Mouse (Mus musculus) right cerebral cortex, adult 18-20 months (tissue): ENCODE measurements around the gene Prkn.

ENCODE experiments used
- DNase-seq: peaks from one replicate; pipeline ENCODE4 v3.0.0; 2022; ENCODE audit warnings: mixed read lengths

Gene Prkn

DNA sequence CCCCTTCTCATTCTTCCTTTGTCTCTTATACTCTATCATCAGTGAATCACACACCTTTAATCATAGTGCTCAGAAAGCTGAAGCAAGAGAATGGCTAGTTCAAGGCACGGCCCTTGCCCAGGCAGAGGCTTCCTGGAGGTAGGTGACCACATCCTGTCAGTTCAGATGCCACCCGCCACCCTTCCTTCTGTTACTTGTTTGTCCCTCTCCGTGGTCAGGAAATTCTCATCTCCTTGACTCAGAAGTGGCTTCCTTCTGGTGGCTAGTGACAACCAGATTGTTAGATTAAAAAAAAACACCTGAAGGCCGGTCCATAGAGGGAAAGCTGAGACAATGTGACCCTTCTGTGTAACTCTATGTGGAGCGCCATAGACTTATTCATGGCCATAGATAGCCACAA is 710.4 kb downstream of the Prkn start:
- no peak for DNase-seq

DNA sequence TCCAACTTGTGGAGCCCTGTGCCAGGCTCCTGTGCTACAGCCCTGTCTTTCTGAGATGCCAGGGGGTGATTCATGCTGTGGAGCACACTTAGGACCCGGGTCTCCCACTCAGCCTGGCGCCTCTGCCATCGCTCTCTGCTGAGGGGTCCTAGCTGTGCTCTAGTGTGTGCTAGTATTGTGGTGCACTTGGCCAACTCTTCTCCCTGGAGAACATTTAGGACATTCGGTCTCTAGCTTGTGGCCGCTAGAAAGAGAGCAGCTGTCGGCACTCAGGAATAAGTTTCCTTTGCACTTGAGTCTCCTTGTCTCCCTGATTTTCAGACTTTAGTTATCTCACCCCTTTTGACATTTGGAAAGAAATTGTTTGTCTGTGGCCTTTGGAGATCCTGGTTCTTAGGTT is 725.5 kb downstream of the Prkn start:
- DNase-seq: no peak

DNA sequence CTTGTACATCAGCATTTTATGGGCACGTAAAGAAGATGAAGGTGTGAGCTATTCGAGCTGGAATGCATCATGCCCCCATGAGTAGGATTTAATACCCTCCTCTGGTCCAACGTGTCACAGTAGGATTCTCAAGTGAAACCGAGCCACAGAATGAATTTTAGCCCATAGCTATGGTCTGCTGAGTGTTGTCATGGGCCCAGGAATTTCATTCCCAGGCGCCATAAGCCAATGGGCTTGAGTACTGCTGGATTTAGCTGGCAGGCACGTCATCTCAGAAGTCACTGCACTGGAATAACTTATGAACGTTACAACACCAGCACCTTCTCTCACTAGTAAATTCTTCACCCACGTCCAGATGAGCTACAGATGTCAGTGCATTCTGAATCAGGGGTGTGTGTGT is 730.2 kb downstream of the Prkn start:
- DNase-seq: no peak

DNA sequence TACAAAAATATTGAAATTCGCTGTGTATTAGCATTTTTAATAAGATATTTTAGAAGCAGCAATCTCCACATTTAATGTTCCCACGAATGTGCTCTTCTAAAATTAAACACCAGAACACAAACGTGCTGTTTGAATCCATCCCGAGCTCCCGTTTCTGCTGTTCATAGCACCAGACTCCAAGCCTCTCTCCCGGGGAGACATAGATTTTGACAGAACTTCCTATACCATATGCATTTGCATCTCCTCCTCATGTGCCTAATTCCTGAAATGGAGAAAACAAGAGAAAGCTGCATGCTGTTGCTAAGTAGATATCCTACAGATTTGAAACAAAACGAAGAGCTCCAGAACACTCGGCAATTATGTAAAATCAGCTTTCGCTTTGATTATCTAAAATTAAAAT is 733.5 kb downstream of the Prkn start:
- DNase-seq: peak; percentile 44

DNA sequence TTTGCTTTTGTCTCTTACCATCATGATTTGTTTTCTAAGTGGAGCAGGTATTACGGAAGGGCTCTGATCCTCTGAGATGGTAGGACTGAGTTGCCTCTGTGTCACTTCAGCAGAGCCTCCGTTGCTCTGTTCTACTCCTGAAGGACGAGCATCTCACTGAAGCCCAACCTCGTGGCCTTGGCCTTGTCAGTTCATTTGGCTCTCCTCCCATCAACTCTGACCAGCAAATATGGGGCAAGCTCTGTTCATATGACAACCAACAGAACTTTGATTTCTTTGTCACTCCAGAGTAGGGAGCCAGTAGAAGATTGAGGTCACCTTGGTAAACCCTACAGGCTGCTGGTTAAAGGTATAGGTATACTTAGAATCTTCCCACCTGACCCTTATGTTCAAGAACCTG is 745.3 kb downstream of the Prkn start:
- no peak for DNase-seq

DNA sequence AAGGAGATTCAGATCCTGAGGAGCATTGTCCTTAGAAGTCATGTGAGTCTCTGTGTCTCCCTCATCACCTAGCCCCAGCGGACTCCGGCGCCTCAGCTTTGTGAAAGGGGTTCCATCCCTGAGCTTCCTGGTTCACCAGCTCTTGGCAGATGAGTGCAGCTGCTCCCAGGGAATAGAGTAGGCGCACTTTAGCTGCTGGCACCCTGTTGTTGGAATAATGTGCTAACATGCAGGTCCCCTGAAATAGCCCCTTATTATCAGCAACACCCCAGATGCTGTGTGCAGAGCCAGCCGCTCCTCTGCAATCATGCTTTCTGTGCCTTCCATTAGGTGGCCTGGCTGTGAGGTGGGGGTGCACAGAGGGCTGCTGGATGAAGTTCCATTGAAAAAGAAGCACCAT is 767.7 kb downstream of the Prkn start:
- DNase-seq: no peak

DNA sequence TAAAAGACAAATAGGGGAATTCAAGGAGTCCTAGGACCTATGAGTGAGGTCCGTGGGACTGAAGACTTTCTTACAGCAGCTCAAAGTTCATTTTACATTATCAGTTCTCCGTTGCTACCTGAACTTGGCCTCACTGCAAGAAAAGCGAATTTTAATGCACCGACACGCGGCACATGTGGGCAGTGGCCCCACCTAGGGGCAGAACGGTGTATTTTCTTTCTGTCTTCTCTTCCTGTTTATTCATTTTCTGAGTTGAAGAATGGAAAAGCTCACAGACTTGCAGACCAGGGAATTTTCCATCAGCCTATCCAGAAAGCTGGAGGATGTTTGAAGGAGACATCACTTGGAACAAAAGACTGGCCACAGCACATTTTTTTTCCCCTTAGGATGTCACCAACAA is 771.3 kb downstream of the Prkn start:
- peak; percentile 78 for DNase-seq

DNA sequence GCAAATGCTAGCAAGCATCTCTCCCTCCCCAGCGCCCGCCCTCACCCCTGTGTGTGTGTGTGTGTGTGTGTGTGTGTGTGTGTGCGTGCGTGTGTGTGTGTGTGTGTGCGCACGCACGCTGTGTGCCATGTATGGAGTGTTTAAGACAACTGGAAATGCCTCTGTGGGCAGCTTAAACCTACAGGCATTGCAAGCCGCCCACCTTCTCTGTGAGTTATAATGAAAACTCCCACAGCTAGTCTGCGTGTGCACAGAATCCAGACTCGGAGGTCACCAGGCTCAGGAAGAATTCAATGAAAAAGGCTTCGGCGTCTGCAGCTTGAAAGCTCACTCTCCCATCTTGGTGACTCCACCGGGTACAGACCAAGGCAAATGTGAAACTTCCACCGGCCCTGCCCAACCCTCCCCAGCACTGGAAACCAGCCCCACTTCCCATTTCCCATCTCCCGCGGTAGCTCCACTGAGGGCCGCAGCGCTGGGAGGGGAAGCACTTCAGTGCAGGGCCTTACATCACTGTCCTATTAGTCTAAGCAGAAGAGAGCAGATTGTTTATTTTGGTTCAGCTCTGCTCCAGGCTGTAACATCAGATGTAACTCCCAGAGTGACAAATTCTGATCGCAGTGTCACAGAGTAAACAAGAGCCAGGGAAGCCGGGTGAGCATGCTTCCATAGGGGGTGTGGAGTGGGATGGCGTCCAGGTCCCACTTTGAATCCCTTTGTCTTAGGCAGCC is 772.8 kb downstream of the Prkn start:
- peak; percentile 26 for DNase-seq

DNA sequence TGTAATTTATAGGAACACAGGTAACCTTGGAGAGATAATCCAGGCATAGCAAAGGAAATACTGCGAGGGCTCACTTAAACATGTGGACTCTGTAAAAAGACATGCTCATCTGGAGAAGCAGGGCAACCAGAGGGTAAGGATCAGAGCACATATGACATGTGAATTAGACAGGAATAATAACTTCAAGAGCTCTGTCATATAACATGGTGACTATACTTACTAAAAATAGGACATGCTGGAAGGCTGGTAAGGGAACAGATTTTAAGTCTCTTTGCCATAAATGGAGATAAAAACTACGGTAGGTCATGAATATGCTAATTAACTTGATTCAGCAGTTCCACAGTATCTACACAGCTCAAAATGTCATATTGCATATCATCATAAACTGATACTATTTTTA is 777.4 kb downstream of the Prkn start:
- DNase-seq: no peak

DNA sequence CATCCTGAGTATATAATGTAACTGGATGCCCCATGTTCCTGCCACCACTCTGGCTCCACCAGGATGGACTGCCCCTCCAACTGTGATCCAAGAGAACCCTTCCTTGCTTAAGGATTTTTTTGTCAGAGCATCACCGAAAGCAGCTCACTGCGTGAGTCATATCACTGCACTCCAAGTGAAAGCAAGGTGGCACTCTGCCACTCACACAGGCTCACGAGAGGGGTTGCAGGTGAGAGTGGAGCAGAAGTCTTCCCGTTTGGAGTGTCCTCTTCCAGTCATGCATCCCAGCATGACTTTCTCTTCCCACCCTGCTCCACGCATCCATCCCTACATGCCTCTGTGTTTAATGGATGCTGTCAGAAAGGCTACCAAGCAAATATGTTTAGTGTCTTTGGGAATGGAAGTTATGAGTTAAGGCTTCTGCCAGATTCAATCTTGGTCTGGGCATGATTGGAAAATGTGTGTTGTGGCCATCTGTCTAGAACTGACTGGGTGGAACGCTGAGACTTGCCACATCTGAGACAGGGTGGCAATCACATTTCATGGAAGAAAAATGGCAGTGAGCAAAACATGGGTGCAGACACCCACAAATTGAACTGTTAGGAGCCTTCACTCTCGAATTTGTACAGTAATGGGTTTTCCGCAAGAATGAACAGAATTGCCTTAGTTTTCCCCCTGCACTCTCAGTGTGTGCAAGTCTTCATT is 778.9 kb downstream of the Prkn start:
- DNase-seq: peak; percentile 61

DNA sequence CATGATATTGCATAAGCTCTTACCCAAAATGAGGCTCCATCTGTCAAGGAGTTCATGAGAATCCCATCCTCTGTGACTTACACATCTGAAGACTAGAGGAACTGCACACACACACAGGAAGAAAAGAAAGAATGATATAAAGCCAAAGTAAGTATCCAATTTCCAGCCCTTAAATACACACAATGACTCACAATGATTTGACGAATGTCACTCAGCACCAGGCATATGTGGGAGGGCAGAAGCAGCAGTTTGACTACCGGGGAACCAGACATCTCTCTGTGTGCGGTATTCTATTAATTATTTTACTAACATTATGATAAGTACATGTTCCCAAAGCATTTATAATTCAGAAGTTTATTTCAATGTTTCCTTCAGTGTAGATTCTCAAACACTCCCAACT is 780.6 kb downstream of the Prkn start:
- DNase-seq: peak; percentile 16

DNA sequence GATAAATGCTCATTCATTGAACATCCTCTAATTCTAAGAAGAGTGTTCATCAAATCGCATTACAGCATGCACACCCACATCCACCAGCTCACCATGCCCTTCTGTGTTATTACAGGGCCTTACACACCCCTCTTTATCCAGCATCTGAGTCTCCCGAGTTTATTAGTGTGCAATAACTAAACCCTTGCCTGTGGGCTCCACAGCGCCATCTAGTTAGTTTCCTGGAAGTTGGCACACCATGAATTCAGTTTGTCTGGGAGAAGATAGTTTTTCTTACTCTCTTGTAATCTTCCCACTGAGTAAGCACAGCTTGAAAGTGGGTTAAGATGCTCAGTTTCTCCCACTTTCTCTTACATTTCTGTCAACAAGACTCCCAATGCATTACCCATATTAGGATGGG is 781.3 kb downstream of the Prkn start:
- DNase-seq: no peak

DNA sequence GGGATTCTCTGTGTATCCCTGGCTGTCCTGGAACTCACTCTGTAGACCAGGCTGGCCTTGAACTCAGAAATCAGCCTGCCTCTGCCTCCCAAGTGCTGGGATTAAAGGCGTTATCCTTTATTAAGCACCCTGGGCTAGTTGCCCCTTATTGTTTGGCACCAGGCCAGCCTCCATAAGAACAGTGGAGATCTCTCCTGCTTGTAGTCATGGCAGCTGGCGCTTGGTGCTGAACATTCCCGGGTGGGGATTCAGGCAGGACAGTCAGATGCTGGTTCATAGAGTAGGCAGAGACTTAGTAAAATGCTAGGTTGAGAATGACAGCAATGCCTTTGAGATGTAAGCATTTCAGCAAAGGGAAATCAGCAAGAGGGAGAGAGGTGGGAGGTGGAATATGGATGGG is 786.1 kb downstream of the Prkn start:
- DNase-seq: no peak

DNA sequence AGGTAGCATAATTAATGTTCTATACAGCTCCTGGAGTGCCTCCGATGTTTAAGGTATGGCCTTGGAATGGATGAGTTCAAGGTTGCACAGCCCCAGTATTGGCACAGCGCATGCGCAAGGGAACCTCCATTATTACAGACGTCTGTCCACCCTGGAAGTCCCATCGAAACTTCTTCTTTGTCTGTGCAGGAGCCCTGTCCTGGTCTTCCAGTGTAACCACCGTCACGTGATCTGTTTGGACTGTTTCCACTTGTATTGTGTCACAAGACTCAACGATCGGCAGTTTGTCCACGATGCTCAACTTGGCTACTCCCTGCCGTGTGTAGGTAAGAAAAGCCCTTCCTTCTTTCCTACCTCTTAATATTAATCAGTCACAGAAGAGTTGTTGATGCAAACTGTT is 794.9 kb downstream of the Prkn start:
- no peak for DNase-seq

DNA sequence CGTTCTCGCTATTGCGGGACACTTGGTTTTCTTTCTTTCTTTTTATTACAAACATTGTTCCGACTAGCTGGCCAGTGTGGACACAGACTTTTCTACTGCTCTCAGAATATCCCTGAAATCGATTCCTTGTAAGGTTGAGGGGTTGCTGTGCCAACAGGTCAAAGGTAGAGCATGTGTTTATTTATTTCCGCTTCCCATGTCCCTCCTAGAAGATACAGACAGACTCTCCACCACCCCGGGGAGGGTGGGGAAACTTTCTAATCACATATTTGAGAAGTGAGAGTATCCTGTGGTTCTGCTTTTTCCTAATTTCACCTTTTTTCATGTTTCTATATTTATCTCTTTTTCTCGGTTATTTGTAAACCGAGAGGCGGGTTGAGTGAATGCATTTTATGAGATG is 797.5 kb downstream of the Prkn start:
- no peak for DNase-seq

DNA sequence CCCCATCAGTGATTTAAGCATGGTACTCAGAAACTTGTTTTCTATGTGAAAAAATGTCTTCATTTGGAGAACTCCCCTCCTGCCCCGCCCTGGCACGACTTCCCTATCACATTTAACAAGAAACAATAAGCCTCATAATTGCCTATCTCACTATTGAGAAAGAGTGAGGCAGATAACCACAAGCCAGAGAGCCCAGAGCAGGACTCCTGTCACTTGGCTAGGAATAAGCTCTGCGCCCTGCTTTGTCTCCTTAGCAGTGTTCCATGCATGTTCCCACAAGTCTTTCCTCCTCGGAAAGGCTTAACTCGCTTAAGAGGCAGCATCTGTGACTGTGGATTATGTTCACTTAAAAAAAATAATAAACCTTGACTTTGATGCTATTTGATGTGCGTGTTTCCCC is 798.3 kb downstream of the Prkn start:
- no peak for DNase-seq

DNA sequence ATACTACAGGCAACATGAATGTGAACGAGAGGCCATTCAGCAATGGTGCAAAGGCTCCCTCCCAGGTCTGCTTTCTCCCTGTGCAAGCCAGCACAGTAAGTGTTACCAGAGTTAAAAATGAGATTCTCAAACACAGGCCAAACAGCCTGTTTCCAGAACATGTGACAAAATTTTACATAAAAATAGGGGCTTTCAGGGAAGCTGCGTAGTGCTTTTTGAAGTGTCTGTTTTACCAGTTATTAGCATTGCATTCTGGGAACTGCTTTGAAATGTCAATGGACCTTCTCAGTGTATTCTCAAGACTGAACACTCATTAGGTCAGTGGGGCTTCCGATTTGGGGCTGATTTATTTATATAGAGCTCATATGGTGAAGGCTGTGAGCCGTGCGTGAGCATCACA is 799.6 kb downstream of the Prkn start:
- no peak for DNase-seq

DNA sequence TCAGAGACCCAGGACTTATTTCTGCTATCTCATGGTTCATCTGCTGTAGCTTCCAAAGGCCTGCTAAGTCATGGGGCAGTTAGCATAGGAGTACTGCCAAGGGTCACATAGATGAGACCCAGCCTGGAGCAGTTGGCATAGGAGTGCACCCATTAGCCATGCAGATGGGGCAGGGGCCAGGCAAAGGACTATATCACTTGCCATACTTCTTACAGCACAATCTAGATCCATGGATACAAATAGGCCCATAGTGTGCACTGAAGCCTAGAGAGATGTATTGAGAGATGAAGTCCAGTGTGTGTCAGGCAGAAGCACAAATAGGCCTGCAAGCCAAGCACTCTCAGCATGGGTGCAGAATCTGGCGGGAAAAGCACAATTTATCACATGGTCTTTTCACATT is 802.1 kb downstream of the Prkn start:
- DNase-seq: no peak

DNA sequence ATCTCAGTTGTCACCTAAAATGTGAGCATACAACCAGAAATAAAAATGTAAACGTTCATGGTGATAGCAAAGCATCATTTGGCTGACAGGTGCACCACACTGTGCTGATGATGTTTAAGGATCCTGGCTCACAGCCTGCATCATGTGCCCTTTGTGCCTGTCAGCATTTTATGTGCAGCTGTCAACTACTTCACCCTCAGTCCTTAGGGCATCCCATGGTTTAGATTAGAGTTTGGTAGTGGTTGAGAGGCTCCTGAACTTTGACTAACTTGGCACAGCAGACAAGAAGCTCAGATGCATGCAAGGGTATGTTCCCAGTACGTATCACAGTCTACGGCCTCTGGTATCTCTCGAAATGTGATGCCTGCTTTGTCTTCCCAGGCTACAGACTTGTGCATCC is 803.8 kb downstream of the Prkn start:
- no peak for DNase-seq

DNA sequence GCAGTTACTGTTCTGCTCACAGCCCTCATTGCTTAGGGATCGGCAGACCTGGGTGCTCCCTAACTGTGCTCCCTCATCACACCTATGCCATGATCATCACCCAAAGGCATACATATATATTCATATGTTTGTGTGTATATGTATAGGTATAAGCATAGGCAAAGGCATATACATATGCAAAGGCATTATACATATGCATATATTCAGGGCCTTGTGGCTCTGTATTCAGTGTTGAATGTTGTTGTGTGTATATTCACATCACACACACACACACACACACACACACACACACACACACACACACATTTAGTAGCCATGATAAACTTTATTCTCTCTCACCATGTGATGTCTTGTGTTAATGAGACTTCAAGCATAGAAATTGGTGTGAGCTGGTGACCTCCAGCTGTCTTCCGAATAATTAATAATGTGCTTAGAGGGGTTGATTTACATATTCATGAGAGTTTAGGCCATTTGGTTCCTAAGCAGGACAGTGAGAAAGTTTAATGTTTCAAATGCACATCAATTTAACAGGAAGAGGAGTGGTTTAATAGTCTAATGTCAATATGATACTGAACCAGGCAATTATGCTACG is 804.8 kb downstream of the Prkn start:
- DNase-seq: no peak

DNA sequence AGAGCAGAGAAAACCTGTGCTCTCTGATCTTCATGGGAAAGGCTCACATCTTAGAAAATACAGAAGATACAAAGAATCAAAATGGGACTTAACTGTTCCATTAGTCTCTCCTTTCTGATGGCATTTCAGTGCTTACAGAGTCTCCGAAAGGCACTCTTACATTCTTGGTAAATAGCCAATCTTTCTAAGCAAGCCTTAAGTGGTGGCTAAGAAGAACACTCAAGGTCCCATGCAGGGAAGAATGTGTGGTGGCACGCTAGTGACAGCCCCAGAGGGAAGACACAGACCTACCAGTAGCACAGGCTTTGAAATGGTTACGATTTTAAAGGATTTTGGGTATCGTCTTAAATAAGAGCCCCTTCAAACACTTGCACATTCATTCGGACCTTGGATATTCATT is 816.2 kb downstream of the Prkn start:
- DNase-seq: no peak

DNA sequence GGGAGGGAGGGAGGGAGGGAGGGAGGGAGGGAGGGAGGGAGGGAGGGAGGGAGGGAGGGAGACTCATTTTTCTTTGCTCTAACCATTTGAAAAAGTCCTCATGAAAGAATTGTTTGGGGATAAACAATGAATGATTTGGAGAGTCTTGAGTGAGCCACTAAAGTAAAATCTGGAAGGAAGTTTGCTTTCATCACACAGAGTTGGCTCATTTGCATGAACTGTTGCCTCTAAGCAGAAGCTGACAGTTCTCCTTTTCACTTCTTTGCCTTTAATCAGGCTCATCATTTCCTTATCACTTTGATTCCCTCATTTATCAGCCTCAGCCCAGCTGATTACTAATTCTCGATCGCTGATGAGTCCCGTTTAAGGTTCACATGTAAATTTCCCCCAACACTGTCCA is 816.7 kb downstream of the Prkn start:
- DNase-seq: no peak

DNA sequence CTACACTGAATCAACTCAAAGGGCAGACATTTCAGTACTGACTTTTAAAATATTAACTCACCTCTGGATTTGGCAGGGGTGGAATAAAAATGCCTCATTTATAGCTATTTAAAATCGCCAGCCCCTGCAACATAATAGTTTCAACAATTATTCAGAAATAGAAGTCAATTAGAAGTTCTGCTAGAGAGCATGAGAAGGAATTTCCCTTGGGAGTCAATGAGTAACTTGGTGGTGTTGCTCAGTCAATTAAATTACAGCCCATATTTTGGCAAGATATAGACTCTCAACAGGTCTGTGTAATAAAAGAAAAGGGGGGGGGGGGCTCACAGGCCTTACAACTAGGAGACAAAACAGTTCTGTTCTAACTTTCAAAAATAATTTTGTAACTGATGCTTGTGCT is 821.7 kb downstream of the Prkn start:
- no peak for DNase-seq

DNA sequence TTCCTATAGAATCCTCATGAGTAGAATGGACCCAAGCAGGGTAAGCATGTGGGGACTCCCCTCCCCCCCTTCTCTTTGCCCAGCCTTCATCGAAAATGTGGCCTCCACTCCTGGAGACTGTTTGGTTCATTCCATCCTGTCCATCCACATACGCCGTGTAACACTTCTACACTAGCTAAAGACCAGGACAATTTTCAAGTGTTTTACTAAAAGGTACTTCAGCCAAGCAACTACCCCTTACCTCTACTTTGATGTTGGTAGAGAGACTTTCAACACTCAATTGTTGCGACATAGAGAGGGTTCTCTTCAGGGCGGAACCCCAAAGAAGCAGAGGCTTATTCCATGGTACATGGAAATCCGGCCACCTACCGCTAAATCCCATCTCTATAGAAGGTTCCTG is 823.3 kb downstream of the Prkn start:
- DNase-seq: no peak
